Mouse (Mus musculus) layer of hippocampus, adult 9-10 months (tissue): ENCODE measurements at regions not wholly inside any gene's neighbourhood (a gene's known extent, or its start where the extent isn't known, plus 50 kb on each side); places are given as distances from the start of the nearest gene placed in this dataset.

Experiments used
- DNase-seq: peaks from one replicate; pipeline ENCODE4 v3.0.0; 2022; ENCODE audit warnings: low spot score

DNA sequence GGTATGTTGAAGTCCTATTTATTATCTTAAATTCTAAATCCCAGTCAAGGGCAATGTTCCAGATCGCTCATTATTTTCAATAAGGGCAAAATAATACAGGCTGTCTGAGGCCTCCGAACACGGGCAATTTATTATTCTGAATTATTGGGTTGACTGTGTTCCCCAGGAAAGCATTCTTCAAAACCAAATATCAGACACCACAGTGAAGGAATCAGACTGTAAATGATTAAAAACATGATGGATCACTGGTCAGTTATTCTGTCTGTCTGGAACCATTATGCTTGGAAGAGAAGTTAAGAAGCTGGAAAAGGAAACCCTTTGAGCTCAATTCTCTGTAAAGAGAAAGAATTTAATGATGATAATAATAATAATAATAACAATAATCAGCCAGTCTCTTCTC, 417.4 kb upstream of the Dcn start:
- no peak for DNase-seq

DNA sequence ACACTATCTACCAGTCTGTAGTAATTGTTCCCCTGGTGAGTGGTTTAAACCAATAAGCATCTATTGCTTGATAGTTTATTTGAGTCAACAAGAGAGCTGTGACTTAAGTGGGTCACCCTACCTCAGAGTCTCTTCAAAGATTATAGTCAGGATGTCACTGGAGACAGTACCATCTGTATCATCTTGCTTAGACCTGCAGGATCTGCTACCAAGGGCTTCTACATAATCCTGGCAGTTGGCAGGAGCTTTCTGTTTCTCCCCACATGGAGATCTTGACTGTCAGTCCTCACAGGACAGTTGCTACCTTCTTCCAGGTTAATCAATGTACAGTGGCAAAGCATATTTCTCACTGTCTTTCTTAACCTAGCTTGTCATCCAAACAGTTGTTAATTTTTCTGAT, 414.9 kb upstream of the Dcn start:
- DNase-seq, result no peak

DNA sequence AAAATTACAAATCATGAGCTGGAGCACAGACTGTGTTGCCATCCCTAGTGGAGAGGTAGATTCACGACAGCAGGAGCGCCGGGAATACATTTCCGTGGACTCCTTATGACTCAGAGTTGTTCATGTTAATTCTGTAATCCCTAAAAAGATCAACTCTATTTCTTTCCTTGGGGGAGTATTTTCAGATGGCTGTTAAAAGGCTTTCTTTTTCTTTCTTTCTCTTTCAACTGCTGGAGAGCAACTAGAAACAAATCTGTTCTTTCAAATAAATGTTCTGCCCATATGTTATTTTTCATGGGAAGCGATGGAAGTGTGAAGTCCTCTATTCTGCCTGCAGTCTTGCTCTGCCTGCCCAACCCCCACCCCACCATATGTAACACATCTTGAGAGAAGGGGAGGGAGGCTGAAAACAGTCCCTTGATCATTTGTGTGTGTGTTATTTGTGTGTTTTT, 401.4 kb upstream of the Dcn start:
- peak; percentile 25 for DNase-seq

DNA sequence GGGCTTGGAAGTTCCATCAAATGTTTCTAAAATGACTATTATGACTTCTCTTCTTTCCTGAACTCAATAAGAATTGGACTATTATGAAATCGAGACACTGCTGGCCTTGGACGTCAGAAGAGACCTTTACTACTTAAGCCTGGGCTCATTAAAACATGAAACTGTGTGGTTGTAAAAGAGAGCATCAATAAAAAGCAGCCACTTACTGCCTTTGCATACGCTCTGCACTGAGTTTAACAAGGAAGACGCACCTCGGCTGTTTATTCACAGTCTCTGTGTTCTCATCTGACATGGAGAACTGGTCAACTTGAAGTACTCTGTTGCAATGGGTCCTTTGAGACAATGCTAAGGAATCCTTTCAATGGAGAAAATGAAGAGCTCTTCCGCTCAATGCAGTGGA, 399.8 kb upstream of the Dcn start:
- no peak for DNase-seq

DNA sequence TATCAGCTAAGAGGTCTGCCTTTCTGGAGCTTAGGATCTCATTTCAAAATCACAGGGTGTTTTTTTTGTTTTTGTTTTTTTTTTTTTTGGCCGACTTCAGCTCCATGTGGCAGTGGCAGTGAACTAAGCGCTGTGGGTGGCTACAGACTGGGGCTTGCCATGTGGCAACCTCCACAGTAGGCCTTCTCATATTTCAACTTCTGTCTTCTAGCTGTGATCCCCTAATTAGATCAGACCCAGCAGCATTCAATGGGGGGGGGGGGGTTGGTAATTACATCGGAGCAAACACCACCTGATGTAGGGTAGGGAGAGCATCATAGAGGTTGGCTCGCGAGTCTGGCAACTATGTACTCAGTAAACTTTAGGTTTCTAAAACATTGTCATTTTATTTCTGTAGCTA, 392.1 kb upstream of the Dcn start:
- no peak for DNase-seq

DNA sequence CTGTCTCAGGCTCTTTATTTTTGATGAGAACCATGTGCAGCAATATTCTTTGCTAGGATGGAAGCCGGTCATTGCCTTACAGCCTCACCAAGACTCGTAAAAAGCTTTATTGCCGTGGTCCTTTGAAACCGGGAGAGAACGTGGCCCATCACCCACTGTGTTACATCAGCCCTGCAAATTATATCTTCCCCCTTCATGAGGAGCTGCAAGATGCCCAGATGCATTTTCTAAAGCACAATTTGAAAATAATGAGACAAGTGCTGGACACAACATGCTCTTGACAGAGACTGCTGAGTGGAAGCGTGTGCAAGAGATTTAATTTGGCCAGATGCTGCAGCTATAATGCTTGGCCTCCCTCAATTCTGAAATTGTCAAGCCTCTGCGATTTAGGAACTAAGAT, 389.2 kb upstream of the Dcn start:
- DNase-seq, result no peak

DNA sequence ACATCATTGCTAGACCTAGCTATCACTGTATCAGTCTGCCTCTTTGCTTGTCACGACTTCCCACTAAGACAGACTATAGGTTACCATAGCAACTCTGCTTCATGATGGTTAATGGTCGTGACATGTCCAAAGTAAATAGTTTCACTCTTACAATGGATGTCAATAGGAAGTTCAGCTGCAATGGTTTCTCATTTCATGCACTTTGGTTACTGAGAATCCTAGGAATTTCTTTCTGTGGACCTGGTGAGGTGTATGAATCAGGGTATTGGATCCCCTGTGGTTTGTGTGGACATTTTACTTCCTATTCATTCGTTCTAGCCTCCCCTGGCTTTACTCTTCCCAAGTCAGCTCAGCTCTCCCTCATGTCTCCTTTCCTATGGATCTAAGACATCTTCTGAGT, 385.5 kb upstream of the Dcn start:
- no peak for DNase-seq

DNA sequence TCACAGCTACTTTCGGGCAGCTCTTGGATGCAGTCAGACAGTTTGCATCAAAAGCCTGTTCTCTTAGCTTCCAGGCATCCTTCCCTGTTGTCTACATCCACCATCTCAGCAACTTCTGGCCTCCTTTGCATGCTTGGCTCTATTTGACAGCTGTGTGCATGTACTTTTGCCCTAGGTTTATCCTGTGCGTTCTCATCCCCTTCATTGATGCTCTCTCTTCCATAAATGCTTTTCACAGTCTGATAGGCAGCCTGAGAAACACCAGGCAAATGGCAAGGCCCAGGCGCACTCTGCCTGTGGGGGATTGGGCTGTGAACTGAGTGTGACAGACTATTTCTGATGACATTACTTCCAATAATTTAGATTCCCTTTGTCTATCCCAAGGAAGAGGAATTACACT, 364.9 kb upstream of the Dcn start:
- no peak for DNase-seq

DNA sequence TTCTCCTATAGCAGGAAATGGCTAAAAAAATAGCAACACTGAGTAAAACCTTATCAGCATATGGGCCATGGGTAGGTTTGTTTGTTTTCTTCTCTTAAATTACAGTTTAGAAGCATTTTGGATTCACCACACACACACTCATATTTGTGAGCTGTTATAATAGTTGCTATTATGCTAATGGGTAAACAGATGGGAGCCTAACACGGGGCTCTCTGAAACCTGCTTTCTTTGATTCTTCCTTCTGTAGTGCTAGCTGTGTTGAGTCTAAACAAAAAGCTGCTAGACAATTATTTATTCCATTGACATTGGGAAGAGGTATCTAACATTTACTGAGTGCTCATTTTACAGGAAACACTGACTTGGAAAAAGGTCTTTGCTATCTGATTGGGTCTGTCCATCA, 356.7 kb upstream of the Dcn start:
- no peak for DNase-seq

DNA sequence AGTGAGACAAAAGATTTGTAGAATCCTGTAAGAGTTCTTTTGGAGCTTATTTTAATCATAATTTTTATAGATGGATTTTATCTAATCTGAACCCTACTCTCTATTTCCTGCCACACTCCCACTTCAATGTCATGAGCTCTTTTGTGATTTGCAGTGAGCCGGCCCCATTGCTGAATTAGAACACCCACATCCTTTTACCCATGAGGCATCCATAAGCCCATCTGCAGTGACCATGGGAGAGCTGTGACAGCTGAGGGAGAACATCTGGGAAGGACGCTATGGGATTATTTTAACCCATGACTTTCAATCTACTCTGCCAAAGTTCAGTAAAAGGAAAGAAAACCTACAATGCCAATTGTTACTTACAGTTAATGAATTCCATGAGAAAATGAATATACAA, 337.8 kb upstream of the Dcn start:
- DNase-seq, result no peak

DNA sequence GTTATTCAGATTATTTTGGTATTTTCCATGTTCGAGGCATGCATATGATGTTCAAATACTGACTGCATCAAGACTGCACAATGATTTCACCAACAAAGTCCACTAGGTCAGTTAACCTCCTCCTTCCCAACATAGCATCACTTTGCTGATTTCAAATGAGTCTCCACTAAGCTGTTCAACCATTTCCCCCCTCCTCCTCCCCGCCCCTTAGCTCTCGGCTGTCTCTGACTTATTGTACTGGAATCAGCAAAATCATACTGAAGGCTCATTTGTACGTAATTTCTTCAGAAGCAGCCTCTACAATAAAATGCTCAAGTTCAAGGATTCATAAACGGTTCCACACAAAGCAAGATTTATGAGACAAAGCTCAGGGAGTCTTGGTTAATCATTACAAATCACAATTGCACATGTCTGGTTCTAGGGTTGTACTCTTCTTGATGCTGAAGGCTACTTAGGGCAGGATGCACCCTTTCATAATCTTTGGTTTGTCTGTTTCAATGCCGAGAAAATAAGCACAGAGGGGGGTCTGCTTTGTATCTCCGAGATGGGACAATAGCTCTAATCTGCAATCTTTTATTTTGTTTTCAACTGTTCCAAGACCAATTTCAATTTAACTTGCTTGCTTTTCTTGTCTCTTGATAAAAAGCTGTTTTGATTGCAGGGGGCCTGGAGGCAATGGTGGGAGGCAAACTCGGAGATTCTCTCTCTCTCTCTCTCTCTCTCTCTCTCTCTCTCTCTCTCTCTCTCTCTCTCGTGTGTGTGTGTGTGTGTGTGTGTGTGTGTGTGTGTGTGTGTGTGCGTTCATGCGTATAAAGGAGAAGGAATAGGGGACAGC, 320.6 kb upstream of the Dcn start:
- DNase-seq, result no peak

DNA sequence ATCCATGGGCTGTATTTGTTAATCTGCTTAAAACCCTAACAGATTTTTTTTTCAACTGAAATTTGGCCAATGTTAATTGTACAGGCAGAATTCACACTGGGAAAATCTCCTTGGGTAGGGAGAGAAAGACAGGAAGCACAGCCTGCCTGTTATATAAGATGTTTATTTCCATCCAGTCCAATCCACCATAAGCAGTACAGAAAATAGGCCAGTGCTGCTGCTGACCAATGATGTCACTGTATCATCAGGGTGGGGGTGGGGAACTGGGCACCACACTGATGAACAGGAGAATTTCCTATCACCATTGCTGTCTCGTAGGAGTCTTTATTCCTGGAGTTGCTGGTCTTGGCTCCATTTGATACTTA, 320.0 kb upstream of the Dcn start:
- no peak for DNase-seq

DNA sequence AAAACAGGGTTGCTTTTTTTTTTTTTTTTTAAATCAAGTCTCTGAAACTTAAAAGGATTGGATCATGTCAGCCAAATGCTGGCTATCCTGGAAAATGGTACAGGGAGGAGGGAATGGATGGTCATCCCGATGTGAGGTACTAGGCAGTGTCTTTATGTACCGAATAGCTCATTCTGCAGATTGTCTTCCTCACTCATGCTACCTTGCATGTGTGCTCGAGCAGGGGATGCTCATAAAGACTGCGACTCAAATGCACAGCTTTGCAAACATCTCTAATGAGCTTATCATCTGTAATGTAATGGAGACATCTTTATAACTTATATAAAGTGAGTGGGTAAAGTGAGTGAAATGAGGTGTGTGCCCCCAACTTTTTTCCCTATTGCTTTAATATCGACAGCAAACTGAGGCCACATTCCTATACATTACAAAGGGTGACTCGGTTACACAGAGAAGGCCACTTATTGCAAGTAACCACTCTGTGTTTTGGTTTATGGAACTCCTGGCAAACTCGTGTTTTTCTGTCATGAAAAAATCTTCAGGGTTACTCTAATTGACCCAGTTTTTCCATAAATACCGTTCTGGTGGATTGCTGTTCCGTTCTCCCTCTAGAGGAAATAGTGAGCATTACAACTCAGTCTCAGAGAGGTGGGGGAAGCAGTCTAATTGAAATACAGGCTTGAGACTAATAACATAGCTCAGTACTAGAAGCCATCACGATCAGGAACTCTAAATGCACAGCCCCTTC, 319.4 kb upstream of the Dcn start:
- DNase-seq, result peak; percentile 65

DNA sequence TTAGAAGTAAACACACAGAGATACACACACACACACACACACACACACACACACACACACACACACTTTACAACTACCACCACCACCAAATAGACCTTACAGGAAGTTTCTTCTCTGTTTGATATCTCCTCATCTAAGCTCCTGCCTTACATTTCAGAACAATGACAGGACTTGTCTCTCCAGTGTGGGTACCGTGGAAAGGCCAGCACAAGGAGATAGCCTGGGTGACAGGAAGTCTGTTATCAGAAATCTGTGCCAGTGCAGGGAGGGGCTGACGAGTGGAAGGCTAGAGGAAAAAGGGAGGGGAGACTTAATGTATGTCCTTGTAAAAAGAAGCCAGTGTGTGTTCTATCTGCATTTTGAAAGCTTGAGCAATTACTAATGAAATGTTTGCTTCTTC, 318.5 kb upstream of the Dcn start:
- no peak for DNase-seq

DNA sequence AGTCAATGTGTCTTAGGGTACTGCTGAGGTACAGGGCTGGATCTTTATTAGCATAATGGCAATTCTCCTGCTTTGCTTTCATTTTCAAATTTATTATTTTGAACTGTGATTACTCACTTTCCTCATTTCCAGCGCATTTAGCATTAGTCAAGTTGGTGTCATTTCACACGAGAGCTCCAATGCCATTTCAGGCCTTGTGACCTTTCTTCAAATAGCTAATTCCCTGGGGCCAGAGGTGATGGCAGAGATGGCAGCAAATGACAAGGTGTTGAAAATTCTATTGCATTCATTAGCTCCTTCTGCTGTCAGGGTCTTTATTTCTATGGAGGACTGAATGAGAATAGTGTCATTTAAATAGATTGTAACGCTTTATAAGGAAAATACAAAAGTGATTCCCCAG, 300.9 kb upstream of the Dcn start:
- DNase-seq, result no peak

DNA sequence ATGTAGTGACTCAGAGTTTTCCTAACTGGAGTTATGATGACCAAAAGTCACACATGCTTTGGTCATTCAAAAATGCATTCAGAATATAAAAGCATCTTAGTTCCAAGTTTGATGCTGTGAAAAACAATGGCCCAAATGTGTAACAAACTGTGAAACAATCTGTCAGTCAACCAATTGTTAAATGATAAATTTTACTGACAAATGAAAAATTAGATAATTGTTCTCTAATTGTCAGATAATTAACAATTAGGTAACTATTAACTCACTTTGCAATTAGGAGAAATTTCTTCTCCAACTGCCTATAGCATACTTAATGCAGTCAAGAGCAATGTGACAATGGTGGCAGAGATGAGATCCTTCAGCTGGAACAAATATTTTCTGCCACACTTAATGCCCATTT, 289.7 kb upstream of the Dcn start:
- DNase-seq, result no peak

DNA sequence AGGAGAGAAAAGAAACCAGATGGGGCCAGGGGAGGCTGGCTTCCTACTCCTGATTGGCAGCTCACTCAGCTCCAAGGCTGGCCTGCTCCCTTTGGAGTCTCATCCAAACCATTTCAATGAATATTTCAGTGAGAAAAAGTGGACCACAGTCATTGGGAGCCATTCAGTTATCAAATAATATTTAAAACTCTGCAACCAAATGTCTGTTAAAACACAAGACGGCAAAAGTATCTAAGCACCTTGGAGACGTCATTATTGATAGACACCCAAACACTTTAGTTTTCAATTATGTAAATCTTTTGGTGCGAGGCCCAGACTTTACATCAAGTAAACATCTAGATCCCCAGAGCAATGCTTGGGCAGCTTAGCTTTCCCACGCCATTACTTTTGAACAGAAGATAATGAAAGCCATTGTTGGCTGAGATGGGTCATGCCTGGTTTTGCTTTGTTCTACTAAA, 268.1 kb upstream of the Dcn start:
- no peak for DNase-seq

DNA sequence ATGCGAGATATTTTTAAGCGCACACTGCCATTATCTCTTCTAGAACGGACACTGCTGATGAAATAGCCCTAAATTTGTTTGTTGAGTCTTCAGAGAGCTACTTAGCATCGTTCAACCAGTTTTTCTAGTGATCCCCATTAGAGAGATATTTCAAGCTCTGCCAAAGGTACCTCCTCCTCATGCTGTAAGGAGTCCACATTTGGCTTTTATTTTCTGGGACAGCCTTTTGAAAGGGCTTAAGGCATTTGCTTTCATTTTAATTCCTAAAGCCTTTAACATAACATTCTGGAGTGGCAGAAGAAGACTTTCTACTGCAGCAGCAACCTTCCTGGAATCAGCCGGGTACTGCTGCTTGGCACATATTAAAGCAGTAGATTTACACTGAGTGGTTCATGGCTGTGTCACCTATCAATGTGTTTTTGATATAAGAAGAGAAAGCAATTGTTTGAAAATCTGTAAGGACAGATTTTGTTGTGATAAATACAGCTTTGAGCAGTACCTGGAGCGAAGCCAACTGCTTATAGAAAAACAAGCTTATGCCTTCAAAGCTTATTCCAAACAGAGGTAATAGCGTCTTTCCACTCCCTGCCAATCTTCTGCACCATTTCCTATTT, 267.5 kb upstream of the Dcn start:
- no peak for DNase-seq

DNA sequence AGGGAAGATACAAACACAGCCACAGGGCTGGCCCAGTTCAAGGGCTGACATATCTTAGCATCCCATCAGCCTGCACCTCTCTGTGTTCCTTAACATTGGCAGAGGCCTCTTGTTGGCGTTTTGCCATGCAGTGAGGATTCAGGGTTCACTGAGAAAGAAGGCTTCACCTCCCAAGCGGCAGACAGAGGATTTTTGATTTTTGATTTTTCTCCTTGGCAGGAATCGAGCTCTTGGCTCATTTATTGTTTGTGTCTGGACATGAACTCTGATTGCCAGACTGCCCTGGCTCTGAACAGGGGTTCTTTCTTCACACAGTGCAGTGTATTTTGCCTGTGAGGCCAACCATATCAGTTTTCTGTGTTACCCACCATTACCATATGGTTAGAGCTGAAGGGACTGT, 259.9 kb upstream of the Dcn start:
- DNase-seq, result no peak

DNA sequence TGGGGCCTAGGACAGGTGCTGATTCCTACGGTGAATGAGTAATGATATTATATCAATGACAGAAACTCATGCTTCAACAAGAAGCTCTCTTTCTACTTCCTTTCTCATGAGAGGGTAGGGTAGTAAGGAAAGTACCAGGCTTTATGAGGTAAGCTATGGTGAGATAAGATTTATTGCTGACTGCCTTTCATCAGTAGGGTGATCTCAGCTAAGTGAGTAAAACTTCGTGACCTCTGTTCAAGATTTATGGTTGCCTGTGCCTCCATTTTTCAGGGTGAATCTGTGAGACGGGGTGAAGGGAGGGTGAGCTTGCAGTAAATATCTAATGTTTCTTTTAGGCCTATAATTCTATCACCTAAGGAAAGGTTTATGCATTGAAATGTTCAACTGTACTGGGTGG, 259.0 kb upstream of the Dcn start:
- no peak for DNase-seq

DNA sequence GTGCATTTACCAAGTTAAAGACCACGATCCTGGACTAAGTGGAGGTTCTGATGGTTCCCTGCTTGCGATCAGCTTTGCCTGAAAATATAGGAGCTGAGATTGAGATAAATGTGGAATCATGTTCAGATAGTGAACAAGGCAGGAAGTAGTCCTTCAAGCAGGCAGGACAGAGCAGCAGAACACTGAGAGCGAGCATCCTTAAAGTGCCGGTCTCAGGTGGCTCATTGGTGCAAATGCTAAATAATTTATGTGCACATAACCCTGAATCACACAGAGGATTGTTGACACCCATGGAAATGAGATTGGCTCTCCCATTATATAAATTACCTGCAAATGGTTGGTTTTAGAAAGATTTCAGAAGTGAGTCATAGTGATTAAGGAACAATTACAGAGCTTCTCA, 243.8 kb upstream of the Dcn start:
- DNase-seq, result no peak

DNA sequence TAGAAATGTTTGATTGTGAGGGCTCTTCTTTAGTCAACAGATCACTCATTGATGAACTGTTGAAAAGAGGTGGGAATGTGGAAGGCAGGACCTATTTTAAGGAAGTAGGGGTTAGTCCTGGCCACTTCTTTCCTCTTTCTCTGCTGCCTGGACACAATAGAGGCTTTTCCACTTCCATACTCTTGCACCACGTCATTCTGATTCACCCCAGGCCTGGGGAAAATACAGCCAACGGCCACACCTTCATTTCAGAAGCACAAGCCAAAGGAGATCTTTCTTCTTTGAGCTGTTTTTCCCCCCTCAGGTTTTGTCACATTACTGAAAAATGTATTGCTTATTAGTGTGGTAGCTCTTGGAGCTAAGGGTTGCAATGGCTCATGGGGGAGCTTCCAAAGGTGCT, 237.9 kb upstream of the Dcn start:
- DNase-seq, result no peak

DNA sequence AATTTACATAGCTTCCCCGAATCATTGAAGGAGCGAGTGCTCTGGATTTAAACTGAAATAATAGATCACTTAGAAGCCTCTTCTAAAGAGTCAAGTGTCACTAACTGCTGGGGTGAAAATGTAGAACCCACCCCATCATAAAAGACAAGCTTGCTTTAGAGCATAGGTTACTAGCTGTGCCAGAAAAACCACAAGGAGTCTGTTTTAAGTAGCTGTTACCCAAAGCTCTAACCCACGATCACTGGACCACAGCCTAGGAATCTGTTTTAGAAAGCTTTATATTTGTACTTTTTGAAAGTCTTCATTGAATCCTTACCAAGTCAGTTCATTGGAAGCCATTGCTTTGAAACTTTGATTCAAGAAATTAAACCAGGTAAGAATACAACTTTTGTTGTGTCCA, 233.7 kb upstream of the Dcn start:
- DNase-seq, result no peak
